Mouse (Mus musculus) heart, adult 2 months (tissue): Measurements from ENCODE around the gene Phykpl. TPM values are rescaled to one million over a fixed set of nuclear protein-coding genes. Genes with fewer than 3 reads are reported as not detected.

ENCODE experiments used
- DNase-seq, 2 experiments: peaks; one replicate each; pipeline ENCODE4 v3.0.0; 2021
- H3K27ac ChIP-seq: fragments of 200-600 bp; 2 replicates; pipeline ENCODE4 v1.8.1; 2022
- H3K27me3 ChIP-seq: fragments of 200-500 bp; 2 replicates; pipeline ENCODE4 v1.6.1; 2012; ENCODE audit warnings: mild to moderate bottlenecking, low read length, inconsistent platforms, mixed read lengths; ENCODE audit not compliant: control insufficient read depth, insufficient read depth
- H3K36me3 ChIP-seq: fragments of 200-500 bp; 2 replicates; pipeline ENCODE4 v1.6.1; 2012; ENCODE audit warnings: low read length, inconsistent platforms; ENCODE audit not compliant: control insufficient read depth, insufficient read depth
- H3K4me1 ChIP-seq: fragments of 200-500 bp; 2 replicates; pipeline ENCODE4 v1.6.1; 2011; ENCODE audit warnings: low read length; ENCODE audit not compliant: control insufficient read depth, insufficient read depth
- H3K4me3 ChIP-seq: fragments of 200-600 bp; 2 replicates; pipeline ENCODE4 v1.8.1; 2022
- H3K79me2 ChIP-seq: fragments of 200-500 bp; replicated peaks from 2 replicates; pipeline ENCODE4 v1.6.1; 2012; ENCODE audit warnings: mild to moderate bottlenecking, inconsistent platforms, low read length, moderate library complexity, mixed read lengths; ENCODE audit not compliant: control insufficient read depth, insufficient read depth
- H3K9ac ChIP-seq: fragments of 200-500 bp; 2 replicates; pipeline ENCODE4 v1.6.1; 2012; ENCODE audit warnings: low read depth, mild to moderate bottlenecking, control low read depth, inconsistent platforms, low read length, mixed read lengths
- CTCF ChIP-seq: fragments of 200-600 bp; IDR thresholded peaks from 2 replicates; pipeline ENCODE4 v1.8.1; 2022; ENCODE audit warnings: antibody characterized with exemption, mild to moderate bottlenecking, moderate library complexity
- EP300 ChIP-seq: fragments of 200-500 bp; IDR thresholded peaks from 2 replicates; pipeline ENCODE4 v1.6.1; 2011; ENCODE audit warnings: low read depth, low read length, control low read depth; ENCODE audit not compliant: insufficient read depth
- POLR2A ChIP-seq: fragments of 200-500 bp; IDR thresholded peaks from 2 replicates; pipeline ENCODE4 v1.6.1; 2011; ENCODE audit warnings: mild to moderate bottlenecking, low read depth, low read length, control low read depth; ENCODE audit not compliant: insufficient read depth
- WGBS: fragments of 180-500 bp; shearing (Covaris S2); methylation state at CpG from one replicate; pipeline ENCODE4 v1.1.7; 2018; 5-methylcytosine and 5-hydroxymethylcytosine counted together
- intact Hi-C: fragments of 180-260 bp; cut with DNase I; formaldehyde crosslinking; loops from one replicate; pipeline ENCODE4 v1.15.1; 2025
- polyA plus RNA-seq: library from polyadenylated mRNA; depleted of rRNA; stranded (reverse); fragments of >200 nt; gene quantifications from 2 replicates; pipeline ENCODE4 v1.2.3, GENCODE M21; 2012
- total RNA-seq, 2 experiments: library from RNA; stranded (reverse); gene quantifications; 2 replicates each; pipeline ENCODE4 v1.2.3; 2021

Gene Phykpl
- total and polyA plus RNA-seq, 3 experiments: 6.9 to 16.8 (median 8.9) TPM

GRCm38 (mm10) chr11:51555066-51555465 is 29.5 kb upstream of the Phykpl start:
- no peaks in the 10 kb centered on the region for H3K79me2 ChIP-seq
- 76% methylated on average over 2 of the region's 2 CpGs for WGBS

DNA sequence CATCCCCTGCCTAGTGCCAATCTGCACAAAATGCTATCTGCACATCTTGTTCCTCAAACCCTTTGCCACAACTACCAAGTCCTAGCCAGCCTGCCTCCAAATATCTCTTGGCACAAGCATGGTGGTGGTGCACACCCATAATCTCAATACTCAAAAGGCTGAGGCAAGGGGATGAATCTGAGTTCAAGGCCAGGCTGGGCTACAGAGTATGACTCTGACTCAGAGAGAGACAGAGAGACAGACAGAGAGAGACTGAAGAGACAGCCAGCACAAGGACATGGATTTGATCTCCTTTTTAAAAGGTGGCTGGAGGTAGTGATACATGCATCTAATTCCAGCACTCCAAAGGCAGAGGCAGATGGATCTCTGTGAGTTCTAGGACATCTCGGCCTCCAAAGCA is 21.3 kb upstream of the Phykpl start:
- H3K4me1 ChIP-seq: no peaks in the 10 kb centered on the region

More at GRCm38 (mm10) chr11:51555066-51555465, 29.5 kb upstream of the Phykpl start:
- intact Hi-C loops: no loop called here
- Histone ChIP-seq H3K27me3 (no peaks in the 10 kb centered on the region), H3K27ac (no peak overlapping the region), H3K36me3 (no peaks in the 10 kb centered on the region), H3K4me3 (no peak overlapping the region), H3K4me1 (no peaks in the 10 kb centered on the region), H3K9ac (no peak overlapping the region)
- DNase-seq: no peak
- TF ChIP-seq POLR2A: no peak
- no peak for TF ChIP-seq CTCF
- no peak for TF ChIP-seq EP300

DNA sequence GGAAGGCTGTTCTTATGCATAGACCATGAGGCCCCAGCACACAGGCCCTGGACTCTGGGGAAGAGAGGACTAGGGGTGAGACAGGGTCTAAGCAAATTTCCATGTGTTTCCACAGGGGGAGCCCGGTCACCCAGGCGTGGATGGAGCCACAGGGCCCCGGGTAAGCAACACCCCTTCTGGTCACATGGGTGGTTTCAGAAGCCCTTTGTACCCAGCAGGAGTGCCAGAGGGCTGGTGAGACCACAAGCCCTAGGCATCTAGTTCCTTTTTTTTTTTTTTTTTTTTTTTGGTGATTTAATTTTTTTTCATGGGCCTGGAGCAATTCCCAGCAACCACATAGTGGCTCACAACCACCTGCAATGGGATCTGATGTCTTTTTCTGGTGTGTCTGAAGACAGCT is 19.5 kb upstream of the Phykpl start:
- Histone ChIP-seq H3K27ac (no peak overlapping the region), H3K27me3 (no peaks in the 10 kb centered on the region), H3K4me3 (no peak overlapping the region), H3K9ac (no peak overlapping the region), H3K4me1 (no peaks in the 10 kb centered on the region), H3K79me2 (no peaks in the 10 kb centered on the region), H3K36me3 (no peaks in the 10 kb centered on the region)
- DNase-seq: no peak
- TF ChIP-seq EP300 (no peak), POLR2A (no peak), CTCF (no peak)
- intact Hi-C loops: no loop called here
- 47% methylated on average over 3 of the region's 3 CpGs for WGBS

More for the DNA sequence above, 21.3 kb upstream of the Phykpl start:
- H3K79me2 ChIP-seq: no peaks in the 10 kb centered on the region
- H3K9ac ChIP-seq: no peak overlapping the region
- TF ChIP-seq EP300 (no peak), POLR2A (no peak), CTCF (no peak)
- WGBS: 81% methylated on average over 1 of the region's 1 CpGs
- no peaks in the 10 kb centered on the region for H3K27me3 ChIP-seq
- H3K36me3 ChIP-seq: no peaks in the 10 kb centered on the region
- no peak overlapping the region for H3K27ac ChIP-seq
- intact Hi-C loops: no loop called here
- no peak for DNase-seq
- no peak overlapping the region for H3K4me3 ChIP-seq

GRCm38 (mm10) chr11:51565951-51566350 is 18.6 kb upstream of the Phykpl start:
- Histone ChIP-seq H3K27me3 (no peaks in the 10 kb centered on the region), H3K36me3 (no peaks in the 10 kb centered on the region), H3K27ac (no peak overlapping the region), H3K4me3 (no peak overlapping the region), H3K79me2 (no peaks in the 10 kb centered on the region), H3K9ac (no peak overlapping the region), H3K4me1 (no peaks in the 10 kb centered on the region)
- DNase-seq: no peak
- intact Hi-C loops: no loop called here
- 87% methylated on average over 6 of the region's 6 CpGs for WGBS
- TF ChIP-seq CTCF (peak; percentile 28; the same call in 1 of the 2 replicates), EP300 (no peak), POLR2A (no peak)

- Histone ChIP-seq H3K9ac (no peak overlapping the region), H3K27me3 (no peaks in the 10 kb centered on the region), H3K4me1 (no peaks in the 10 kb centered on the region), H3K4me3 (no peak overlapping the region), H3K27ac (no peak overlapping the region), H3K36me3 (no peaks in the 10 kb centered on the region), H3K79me2 (no peaks in the 10 kb centered on the region)
- intact Hi-C loops: no loop called here
- WGBS: 86% methylated on average over 4 of the region's 4 CpGs
- no peak for DNase-seq
- TF ChIP-seq CTCF (no peak), EP300 (no peak), POLR2A (no peak)
Observed at GRCm38 (mm10) chr11:51568801-51569200, 15.8 kb upstream of the Phykpl start.

DNA sequence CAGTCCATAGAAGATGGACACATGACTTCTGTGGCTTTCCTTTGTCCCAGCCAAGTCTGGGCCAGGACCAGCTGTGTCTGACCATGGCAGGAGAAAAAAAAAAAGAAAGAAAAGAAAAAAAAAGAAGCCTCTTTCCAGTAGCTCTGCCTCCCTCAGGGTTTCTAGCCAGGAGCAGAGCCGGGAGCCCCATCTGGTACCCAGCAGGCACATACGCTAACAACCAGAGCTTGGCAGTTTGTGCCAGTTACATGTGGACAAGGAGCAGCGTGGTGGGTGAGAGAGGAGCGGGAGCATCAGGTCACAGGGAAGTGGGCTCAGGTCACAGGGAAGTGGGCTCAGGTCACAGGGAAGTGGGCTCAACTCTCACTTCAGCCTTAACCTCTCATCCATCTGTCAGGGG is 8.1 kb upstream of the Phykpl start:
- Histone ChIP-seq H3K9ac (no peak overlapping the region), H3K36me3 (no peaks in the 10 kb centered on the region)
- intact Hi-C loops: no loop called here

DNA sequence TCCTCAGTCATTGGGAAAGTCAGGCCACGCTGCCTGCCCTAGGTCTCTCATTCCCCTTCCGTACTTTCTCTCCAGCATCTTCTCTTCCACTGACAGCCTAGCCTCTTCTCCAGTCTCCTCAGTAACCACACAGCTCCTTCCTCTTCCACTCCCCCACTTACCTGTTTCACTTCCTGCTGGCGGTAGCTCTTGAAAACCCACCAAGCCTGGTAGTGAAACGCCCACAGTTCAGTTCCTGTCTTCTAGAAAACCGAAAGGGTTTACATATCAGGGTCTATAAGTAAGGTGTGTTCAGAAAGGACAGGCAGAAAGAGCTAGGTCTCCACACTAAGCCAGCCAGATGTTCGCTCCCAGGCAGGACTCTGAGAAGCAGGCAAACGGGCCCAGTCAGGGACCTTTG is 7.0 kb upstream of the Phykpl start:
- Histone ChIP-seq H3K9ac (no peak overlapping the region), H3K27me3 (no peaks in the 10 kb centered on the region), H3K4me3 (no peak overlapping the region), H3K4me1 (no peaks in the 10 kb centered on the region), H3K79me2 (no peaks in the 10 kb centered on the region), H3K27ac (no peak overlapping the region), H3K36me3 (no peaks in the 10 kb centered on the region)
- WGBS: 75% methylated on average over 7 of the region's 7 CpGs
- no peak for DNase-seq
- no peak for TF ChIP-seq EP300
- TF ChIP-seq CTCF: no peak
- TF ChIP-seq POLR2A: no peak
- intact Hi-C loops: no loop called here

More for the DNA sequence above, 8.1 kb upstream of the Phykpl start:
- H3K4me1 ChIP-seq: no peaks in the 10 kb centered on the region
- H3K27ac ChIP-seq: no peak overlapping the region
- no peaks in the 10 kb centered on the region for H3K79me2 ChIP-seq
- WGBS: 73% methylated on average over 4 of the region's 4 CpGs
- no peaks in the 10 kb centered on the region for H3K27me3 ChIP-seq
- no peak overlapping the region for H3K4me3 ChIP-seq
- TF ChIP-seq CTCF (no peak), POLR2A (no peak), EP300 (no peak)
- no peak for DNase-seq
